Mouse (Mus musculus) urinary bladder, postnatal 4 days (tissue): ENCODE data around the gene Trpm6.

Source experiments
- DNase-seq, 2 experiments: peaks; one replicate each; pipeline ENCODE4 v3.0.0; 2021 to 2022; ENCODE audit warnings: low spot score in 2 of 2

Trpm6 gene

DNA sequence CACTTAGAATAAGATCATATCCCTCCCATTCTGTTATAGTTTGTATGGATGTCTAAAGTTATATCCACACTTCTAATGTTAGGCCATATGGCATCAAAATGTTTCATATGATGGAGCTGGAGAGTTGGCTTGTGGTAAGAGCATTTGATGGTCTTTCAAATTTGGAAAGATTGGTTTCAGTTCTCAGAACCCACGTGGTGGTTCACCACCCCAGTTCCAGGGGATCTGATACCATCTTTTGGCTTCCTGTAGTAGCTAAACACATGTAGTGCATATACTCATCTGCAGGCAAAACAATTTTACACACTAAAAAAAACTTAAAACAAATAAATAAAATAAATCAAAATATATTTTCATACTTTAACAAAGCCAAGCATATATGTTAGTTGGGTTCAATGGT is 21.3 kb downstream of the Trpm6 start:
- no peak for DNase-seq

DNA sequence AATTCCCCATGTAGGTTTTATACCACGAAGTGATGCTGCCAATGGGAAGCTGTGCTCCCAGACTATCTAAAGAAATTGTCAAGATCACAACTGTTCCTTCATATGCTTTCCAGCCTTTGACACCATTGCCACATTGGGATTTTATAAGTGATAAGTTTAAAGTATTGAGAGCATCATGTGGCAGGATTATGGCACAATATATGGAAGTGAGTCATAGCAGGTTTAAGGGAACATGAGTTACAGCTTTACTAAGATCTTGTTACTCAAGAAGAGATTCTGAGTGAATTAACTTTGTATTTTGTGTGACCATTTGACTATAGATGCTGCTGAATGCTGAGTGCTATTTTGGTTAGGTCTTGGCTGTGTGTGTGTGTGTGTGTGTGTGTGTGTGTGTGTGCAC is 21.8 kb downstream of the Trpm6 start:
- DNase-seq = no peak

DNA sequence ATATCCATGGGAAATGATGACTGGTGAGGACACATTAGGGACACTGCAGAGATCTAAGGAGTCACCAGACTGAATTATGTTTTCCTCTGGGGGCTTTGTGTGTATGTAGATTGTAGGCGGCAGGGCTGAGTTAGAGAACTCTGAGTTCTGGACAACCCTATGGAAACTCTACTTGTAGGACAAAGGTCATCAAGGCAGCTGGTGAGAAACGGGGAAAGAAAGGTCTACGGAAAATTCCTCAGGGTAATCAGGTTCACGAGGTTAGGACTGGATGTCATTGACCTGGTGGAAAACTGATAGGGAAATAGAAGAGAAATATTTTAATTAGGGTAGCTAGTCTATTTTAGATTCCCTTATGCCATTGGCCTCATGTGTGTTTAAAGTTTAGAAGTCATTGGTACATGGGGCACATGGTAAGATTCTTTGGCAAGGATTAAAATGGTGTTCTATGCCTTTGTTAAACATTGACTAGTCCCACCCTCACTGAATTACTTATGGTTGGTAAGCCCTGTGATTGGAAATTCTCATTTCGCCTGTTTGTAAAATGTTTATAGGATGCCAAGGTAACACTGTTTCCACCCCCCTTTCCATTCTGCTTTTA is 23.2 kb downstream of the Trpm6 start:
- no peak for DNase-seq

DNA sequence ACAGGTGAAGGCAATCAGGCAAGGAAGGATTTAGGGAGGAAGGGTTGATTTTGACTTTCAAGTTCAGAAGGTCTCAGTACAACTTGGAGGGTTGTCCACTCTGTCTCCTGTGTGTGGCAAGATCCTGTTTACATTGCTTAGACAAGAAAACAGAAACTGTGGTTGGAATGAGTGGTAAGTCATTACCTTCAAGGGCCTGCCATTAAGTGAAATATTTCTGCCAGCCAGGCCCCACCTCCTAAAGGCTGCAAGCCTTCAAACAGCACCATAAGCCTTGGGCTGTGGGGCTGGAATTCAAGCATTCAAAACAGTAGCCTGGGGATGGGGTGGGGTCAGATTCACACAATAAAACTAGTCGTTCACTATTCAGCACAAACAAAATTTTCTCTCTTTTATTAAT is 24.3 kb downstream of the Trpm6 start:
- no peak for DNase-seq

DNA sequence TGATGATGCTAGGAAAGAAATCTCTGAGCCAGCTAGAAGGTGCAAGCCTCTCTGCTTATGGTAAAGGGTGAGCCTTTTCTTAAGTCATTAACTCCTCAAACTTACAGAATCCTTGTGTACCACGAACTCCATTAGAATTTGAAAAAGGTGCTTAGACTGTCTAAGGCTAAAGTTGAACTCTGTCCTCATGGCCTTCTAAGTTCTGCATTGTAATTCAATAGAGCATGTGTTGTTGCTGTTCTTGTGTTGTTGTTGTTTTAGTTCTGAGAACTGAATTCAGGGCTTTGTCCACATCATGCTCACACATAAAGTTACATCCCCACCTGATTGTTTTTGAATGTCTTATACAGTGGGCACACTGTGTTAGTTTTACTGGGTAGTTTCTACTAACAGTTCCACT is 49.9 kb downstream of the Trpm6 start:
- no peak for DNase-seq

DNA sequence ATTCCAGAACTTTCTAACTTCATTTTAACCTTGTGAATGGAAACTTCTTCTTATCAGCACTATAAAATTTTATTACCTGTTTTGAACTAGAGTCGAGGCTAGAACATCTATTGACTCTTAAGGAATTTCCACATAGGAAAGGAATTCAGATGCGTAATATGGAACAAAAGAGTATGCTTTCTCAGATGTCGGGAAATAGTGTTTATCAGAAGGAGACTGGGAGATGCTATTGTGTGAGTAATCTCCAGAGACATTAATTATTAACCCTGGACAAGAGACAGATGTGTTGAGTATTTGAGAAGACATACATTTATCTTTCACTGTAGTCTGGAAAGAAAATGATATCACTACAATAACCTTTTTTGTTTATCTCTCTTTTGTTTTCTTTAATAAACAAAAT is 61.5 kb downstream of the Trpm6 start:
- DNase-seq = no peak

DNA sequence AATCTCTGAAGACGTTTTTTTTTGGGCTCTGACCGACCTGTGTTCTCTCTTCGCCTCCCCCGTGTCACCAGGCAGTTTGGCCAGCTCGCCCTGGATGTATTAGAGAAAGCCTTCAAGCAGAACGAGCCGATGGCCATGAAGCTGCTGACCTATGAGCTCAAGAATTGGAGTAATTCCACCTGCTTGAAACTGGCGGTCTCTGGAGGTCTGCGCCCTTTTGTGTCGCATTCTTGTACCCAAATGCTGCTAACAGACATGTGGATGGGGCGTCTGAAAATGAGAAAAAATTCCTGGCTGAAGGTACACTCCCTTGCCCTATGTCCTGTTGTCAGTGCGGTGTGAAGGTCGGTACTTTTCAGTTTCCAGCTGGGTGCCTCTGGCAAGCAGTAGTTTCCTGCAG is 65.4 kb downstream of the Trpm6 start:
- DNase-seq = no peak

DNA sequence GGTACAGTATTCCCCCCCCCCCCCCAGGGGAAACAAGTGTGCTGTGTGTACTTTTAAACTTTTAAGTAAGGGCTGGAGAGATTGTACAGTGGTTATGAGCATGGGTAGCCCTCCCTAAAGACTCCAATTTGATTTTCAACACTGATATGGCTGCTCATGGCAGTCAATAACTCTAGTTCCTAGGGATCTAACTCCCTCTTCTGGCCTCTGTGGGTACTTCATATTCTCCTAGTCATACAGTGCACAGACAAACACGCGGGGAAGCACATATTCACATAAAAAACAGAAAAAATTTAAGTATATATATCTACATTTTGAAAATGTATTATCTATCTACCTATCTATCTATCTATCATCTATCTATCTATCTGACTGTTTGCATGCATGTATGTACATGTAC is 67.6 kb downstream of the Trpm6 start:
- no peak for DNase-seq

DNA sequence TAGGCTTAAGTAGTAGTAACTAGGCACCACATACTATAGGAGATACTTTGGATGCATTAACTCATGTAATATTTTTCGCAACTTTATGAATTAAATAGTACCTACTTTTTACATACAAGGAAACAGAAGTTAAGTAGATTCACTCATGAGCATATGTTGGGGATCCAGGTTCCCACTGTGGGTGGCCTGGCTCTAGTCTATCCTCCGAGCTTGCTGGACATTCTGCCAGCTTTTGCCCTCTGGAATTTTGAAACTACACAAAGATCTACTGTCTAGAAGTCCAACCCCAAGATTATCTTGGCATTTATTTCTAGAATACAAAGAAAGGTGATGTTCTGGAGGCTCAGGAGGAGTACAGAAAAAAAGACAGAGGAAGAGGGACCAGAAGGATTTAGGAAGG is 78.8 kb downstream of the Trpm6 start:
- no peak for DNase-seq

DNA sequence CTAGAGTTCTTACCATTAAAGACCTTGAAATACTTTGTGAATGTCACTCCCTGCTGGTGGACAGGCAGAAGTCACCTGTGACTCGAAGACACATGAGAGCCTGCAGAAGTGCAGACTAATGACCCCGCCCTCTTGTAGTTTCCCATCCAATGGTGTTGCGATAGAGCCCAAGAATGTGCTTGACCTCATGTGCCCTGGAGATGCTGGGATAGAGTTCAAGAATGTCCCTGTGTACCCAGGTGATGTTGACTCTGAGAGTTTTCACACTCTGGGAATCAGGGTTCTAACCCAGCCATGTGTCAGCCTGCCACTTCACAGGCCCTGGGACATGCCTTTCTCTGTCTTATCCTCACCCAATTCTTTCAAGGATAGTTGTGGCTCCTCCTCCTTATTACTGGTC is 81.4 kb downstream of the Trpm6 start:
- DNase-seq = no peak

DNA sequence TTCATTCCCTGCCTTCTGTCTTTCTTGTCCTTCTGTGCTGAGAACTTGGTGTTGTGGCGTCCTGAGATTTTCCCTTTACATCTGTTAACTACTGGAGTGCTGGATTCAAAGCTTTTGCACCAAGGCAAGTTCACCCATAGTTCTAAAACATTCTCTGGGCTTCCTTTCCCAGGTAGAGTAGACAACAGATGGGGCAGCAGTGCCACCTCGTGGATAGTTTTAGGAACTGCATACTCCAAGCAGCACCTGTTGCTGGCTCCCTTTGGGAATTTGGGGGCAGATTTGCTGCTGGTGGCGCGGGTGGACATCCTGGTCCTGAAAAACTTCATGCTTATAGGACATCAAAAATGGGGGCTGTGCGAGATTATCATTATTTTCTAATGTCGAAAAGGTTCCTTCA is 85.2 kb downstream of the Trpm6 start:
- peak; percentile 34 to 69 for DNase-seq

DNA sequence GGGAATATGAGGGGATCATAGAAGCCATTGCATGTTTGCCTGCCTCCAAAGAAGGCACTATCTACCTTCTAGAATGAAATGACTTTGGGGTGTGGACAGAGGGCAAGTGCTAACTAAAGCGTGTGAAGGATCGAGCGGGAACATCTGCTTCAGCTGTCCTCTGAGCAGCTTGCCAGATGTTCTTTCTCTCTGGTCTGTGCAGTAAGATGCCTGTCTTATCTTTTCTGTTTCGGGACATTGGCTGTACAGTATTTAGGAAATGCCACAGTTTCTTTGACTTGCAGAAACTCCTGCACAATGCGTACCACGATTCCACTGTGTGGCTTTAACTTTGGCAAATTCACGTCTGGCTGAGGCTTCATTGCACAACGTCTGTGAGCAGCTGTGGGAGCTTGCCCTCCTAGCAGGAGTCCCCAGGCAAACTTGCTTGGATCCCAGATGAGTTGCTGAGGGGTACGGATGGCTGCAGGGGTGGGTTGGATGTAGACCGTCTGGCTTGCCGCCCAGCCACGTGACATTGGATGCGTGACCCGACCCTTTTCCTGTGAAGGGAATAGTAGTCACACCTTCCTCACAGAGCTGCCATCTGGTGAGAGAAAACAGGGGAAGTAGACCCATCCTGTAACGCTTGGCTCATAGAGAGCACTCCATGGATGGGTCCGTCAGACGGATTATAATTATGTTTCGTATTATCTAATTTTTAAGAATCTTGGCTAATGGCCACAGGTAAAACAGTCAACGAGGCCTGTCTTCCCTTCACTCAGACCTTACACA is 92.2 kb downstream of the Trpm6 start:
- DNase-seq = no peak

DNA sequence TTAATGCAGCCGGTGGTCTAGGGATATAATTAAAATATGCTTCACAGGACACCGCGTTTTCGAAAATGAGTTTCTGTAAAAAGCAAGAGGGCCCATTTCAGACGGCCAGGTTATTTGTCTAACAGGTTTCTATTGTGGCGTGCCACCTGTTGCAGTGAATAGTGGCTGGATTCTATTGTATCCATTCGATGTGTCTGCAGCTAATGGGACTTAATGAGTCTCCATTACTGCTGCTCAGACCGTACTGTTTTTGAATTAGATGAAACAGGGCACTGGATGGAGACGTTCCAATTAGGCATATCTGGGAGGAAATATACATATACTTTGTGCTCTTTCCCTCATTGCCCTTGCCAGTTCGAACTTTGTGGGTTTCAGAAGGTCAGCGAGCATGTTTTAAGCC is 92.8 kb downstream of the Trpm6 start:
- no peak for DNase-seq

DNA sequence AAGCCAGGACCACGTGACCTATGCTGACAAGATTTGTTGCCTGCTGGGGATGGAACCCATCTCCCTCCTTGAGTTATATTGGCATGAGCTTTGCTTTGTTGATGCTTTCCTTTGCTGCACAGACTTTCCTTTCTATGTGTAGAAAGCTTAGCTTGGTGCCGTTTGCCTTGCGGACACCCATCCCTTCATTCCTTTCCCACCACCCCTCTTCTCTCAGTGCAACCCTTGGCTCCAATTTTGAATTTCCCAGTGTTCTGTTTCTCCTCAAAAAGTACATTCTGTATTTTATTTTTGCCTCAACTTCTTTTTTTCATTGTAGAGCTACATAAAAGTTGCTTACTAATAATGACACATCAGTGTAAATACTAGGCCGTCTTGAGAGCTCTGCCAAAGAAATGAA is 96.6 kb downstream of the Trpm6 start:
- DNase-seq = no peak

DNA sequence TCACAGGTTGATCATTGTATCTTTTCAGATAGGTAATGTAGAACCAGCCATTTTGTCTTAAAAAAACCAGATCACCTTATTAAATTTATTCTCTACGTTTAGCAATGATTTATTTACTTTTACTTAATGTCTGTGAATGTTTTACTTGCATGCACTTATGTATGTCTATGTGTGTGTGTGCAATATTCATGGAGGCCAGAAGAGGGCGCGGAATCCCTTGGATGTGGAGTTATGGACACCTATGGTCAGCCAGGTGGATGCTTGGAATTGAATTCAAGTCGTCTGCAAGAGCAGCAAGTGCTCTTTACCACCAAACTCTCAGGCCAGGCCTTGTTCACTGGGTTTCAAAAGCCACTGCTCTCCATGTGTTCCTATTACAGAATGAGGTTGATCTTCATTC is 118.5 kb downstream of the Trpm6 start:
- no peak for DNase-seq

DNA sequence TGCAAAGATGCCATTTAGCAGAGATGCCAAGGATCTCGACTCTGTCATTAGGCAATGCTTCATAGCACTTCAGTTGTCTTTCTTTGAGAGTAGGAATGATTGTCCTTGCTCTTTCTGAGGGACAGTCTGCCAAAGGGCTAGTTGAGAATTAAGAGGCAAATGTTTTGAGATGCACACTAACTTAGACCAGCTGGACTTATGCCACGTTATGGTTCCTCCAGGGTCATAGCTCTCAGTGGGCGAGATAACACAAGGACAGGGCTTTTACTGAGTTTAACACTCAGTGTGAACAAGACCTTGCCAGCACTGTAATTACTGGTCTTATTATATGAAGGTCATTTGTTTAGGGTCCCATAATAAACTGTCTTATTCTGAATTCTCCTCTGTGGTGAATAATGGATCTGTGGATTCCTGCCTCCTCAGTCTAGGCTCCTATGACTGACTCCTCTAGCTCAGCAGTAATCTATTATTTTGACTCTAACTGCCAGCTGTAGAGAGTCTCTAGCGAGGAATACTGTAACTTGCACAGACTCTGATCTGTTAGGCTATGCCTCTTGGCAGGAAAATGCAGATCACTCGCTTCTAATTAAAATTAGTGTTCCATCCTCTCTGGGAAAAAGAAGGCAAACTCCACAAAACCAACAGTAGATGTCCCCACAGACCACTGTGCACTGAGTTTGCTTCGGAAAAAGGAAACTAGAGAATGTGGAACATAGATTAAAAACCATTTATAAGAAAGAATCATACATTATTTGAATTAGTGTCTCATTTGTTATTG is 123.2 kb downstream of the Trpm6 start:
- DNase-seq = no peak

DNA sequence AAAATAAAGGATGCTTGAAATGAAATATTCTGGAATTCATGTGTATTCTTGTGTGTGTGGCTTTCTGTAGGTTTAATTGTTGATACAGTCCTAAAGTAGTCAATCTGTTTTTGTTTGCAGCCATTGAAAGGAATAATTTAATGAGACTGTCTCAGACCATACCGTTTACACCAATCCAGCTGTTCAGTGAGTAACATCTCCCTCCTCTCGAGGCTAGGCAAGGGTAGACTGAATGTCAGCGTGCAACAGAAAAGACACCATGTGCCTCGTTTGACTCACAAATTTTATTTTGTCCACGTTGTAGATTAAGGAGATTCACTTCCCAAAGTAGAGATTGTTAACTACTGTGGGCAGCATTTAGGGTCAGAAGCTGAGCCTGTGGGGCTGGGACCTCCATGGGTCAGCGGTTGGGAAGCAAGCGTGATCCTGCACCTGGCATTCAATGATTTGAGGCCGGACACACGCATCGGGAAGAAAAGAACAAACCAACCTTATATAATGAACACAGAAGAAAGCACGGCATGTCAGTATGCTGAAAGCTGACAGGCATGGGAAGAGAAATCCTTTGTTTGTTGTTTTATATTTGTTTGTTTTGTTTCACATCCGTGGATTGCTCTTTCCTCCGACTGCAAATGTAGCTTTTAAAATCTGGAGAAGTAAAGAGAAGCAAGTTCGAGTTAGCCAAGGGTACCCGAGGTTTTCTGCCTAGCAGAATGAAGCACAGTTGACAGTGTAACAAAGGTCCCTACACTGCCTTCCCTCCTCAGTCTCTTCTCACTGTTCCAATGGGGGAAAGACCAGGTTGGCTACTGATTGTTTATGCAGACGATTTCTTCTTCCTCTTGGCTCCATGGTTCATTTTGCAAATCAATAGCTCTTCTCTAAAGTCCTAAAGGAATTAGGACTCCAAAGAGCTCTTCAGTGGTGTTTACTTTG is 124.2 kb downstream of the Trpm6 start:
- no peak for DNase-seq

DNA sequence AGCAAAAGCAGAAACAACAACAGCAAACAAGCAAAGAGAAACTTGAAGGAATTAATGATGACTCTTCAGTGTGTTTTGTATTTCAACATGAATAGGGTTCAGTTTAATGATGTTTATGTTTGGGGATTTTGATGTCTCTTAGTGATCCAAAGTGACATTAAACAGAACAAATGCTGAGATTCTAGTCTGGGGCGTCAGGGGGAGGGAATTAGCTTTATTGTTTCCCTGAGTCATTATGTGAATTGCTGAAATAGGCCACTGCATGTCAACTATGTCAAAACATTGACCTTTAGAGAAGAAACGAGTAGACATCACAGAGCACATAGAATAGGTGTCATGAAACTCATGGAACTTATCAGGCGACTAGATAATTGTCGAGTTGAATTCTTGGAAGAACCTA is 129.5 kb downstream of the Trpm6 start:
- no peak for DNase-seq

DNA sequence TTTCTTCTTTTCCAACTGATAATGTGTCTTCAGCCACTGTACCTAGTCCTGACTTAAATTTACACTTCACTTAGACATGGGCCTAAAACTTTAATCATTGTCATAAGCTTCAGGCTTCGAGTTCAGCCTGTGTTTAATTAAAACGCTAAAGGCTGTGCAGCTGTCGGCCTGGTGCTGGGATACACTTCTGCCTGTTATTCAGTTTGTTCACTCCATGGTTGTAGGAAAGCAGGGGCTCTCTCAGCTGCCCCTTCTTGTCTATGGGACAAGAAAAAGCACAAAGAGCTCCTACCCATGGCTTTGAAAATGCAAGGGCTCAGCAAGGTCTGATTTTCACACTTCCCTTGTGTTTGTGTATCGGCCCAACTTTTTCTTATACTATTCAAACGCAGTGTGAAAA is 131.4 kb downstream of the Trpm6 start:
- no peak for DNase-seq

DNA sequence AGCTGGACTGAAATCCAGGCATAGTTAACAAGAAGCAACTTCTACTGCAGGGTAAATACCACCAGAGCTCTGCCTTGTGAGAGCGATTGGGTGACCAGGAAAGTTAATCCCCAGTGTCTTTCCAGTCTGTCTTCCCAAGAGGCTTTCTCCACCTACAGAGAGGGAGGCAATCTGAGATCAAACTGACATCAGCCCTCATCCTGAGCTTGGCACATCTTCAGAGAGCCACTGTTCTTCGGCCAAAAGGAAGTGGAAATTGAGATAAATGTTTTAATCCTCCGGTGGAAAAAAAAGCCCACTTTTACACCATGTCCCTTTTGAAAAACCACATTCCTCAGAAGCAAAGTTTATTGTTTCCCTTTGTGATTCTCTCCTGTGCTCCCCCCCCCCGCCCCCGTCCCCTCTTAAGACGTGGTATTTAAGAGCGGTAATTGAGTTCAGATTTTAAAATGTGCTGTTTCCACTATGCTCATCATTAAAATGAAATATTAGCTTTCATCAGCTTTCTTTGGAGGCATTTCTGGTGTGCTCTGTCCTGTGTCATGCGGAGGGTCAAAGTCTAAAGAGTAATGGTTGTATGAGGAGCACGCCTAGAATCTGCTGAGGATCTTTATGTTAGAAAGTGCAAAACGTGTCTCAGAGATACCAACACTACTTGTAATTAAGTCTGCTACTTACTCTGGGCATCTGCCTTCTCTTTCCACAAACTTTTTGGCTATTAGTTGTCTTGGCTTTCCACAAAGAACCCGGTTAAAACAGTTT is 138.0 kb downstream of the Trpm6 start:
- DNase-seq = no peak

DNA sequence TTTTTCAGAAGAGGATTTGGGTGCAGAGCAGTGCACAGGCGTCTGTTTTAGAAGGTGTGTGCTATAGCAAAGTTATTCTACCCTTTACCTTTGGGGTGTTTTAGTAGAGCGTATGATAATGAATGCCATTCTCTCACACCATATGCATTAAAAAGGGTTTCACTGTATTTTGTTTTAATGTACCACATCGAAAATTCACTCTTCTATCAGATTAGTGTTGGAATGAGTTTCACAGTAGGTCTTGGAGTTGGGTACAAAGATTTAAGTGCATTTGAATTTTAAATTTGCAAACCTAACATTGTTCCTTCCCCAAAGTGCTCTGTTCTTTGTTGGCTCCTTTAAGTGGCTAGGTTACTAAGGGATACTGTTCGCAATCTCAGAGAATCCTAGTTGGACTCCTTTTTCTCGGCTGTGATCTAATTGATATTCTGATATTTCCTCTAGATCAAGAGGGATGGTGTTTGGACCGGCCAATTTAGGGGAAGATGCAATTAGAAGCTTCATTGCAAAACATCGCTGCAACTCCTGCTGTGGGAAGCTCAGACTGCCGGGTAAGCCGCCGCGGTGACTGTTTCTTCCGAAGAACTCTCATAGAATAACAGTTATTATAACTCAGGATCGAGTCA is 138.8 kb downstream of the Trpm6 start:
- no peak for DNase-seq
